Mouse (Mus musculus) gastrocnemius, adult 2 months (tissue): ENCODE measurements at regions not wholly inside any gene's neighbourhood (a gene's known extent, or its start where the extent isn't known, plus 50 kb on each side); places are given as distances from the start of the nearest gene placed in this dataset.

Experiments used
- DNase-seq: peaks from one replicate; pipeline ENCODE4 v3.0.0; 2022
- H3K27ac ChIP-seq: fragments of 200-600 bp; 2 replicates; pipeline ENCODE4 v1.8.1; 2022; ENCODE audit warnings: mild to moderate bottlenecking
- H3K4me3 ChIP-seq: fragments of 200-600 bp; 2 replicates; pipeline ENCODE4 v1.8.1; 2022; ENCODE audit warnings: mild to moderate bottlenecking, moderate library complexity
- CTCF ChIP-seq: fragments of 200-600 bp; IDR thresholded peaks from 2 replicates; pipeline ENCODE4 v1.8.1; 2022; ENCODE audit warnings: antibody characterized with exemption, mild to moderate bottlenecking, moderate library complexity
- intact Hi-C: fragments of 180-260 bp; cut with DNase I; formaldehyde crosslinking; loops from one replicate; pipeline ENCODE4 v1.15.1; 2025

- DNase-seq: no peak
- H3K27ac ChIP-seq: no peak overlapping the region
- intact Hi-C loops: no loop called here
- TF ChIP-seq CTCF: no peak
- no peak overlapping the region for H3K4me3 ChIP-seq
Observed at GRCm38 (mm10) chr9:47973130-47973529, 188.7 kb upstream of the Nxpe4 start.

- Histone ChIP-seq H3K27ac (no peak overlapping the region), H3K4me3 (no peak overlapping the region)
- intact Hi-C loops: no loop called here
- no peak for DNase-seq
- no peak for TF ChIP-seq CTCF
Observed at GRCm38 (mm10) chr9:47985356-47986111, 176.3 kb upstream of the Nxpe4 start.

- intact Hi-C loops: no loop called here
Observed at GRCm38 (mm10) chr9:47987266-47987665, 174.6 kb upstream of the Nxpe4 start.

GRCm38 (mm10) chr9:47994671-47995070 lies 167.2 kb upstream of the Nxpe4 start:
- no peak overlapping the region for H3K4me3 ChIP-seq
- no peak for TF ChIP-seq CTCF
- intact Hi-C loops: no loop called here

More at GRCm38 (mm10) chr9:47987266-47987665, 174.6 kb upstream of the Nxpe4 start:
- DNase-seq: no peak
- Histone ChIP-seq H3K4me3 (no peak overlapping the region), H3K27ac (no peak overlapping the region)
- TF ChIP-seq CTCF: no peak

GRCm38 (mm10) chr9:47999632-48000031 lies 162.2 kb upstream of the Nxpe4 start:
- intact Hi-C loops: no loop called here
- no peak overlapping the region for H3K27ac ChIP-seq
- H3K4me3 ChIP-seq: no peak overlapping the region
- DNase-seq: no peak
- TF ChIP-seq CTCF: no peak

More at GRCm38 (mm10) chr9:47994671-47995070, 167.2 kb upstream of the Nxpe4 start:
- H3K27ac ChIP-seq: no peak overlapping the region
- DNase-seq: no peak

- Histone ChIP-seq H3K27ac (no peak overlapping the region), H3K4me3 (no peak overlapping the region)
- intact Hi-C loops: no loop called here
- no peak for DNase-seq
- no peak for TF ChIP-seq CTCF
Observed at GRCm38 (mm10) chr9:48029021-48029420, 132.8 kb upstream of the Nxpe4 start.

GRCm38 (mm10) chr9:48030839-48031238 lies 131.0 kb upstream of the Nxpe4 start:
- intact Hi-C loops: no loop called here

GRCm38 (mm10) chr9:48035959-48036358 lies 125.9 kb upstream of the Nxpe4 start:
- H3K4me3 ChIP-seq: no peak overlapping the region
- intact Hi-C loops: no loop called here
- TF ChIP-seq CTCF: no peak

More at GRCm38 (mm10) chr9:48030839-48031238, 131.0 kb upstream of the Nxpe4 start:
- DNase-seq: no peak
- no peak for TF ChIP-seq CTCF
- Histone ChIP-seq H3K4me3 (no peak overlapping the region), H3K27ac (no peak overlapping the region)

GRCm38 (mm10) chr9:48044826-48045225 lies 117.0 kb upstream of the Nxpe4 start:
- TF ChIP-seq CTCF: no peak
- Histone ChIP-seq H3K27ac (no peak overlapping the region), H3K4me3 (no peak overlapping the region)
- no peak for DNase-seq
- intact Hi-C loops: no loop called here

More at GRCm38 (mm10) chr9:48035959-48036358, 125.9 kb upstream of the Nxpe4 start:
- no peak overlapping the region for H3K27ac ChIP-seq
- DNase-seq: no peak

- no peak overlapping the region for H3K27ac ChIP-seq
- DNase-seq: no peak
- intact Hi-C loops: no loop called here
- no peak for TF ChIP-seq CTCF
- no peak overlapping the region for H3K4me3 ChIP-seq
Observed at GRCm38 (mm10) chr9:48047846-48048245, 114.0 kb upstream of the Nxpe4 start.

GRCm38 (mm10) chr9:48053580-48053979 lies 108.2 kb upstream of the Nxpe4 start:
- TF ChIP-seq CTCF: no peak
- no peak overlapping the region for H3K4me3 ChIP-seq
- intact Hi-C loops: no loop called here
- DNase-seq: no peak
- no peak overlapping the region for H3K27ac ChIP-seq

GRCm38 (mm10) chr9:48055246-48055645 lies 106.6 kb upstream of the Nxpe4 start:
- no peak overlapping the region for H3K27ac ChIP-seq
- no peak overlapping the region for H3K4me3 ChIP-seq
- intact Hi-C loops: no loop called here
- no peak for TF ChIP-seq CTCF
- no peak for DNase-seq

GRCm38 (mm10) chr9:48058599-48058998 lies 103.2 kb upstream of the Nxpe4 start:
- TF ChIP-seq CTCF: no peak
- DNase-seq: no peak
- intact Hi-C loops: no loop called here
- H3K4me3 ChIP-seq: no peak overlapping the region
- no peak overlapping the region for H3K27ac ChIP-seq
